Mouse (Mus musculus) heart, adult 2 months (tissue): ENCODE data around the gene Spire2.

Experiments used
- CTCF ChIP-seq: fragments of 200-600 bp; IDR thresholded peaks from 2 replicates; pipeline ENCODE4 v1.8.1; 2022; ENCODE audit warnings: antibody characterized with exemption, mild to moderate bottlenecking, moderate library complexity
- EP300 ChIP-seq: fragments of 200-500 bp; IDR thresholded peaks from 2 replicates; pipeline ENCODE4 v1.6.1; 2011; ENCODE audit warnings: low read depth, low read length, control low read depth; ENCODE audit not compliant: insufficient read depth
- POLR2A ChIP-seq: fragments of 200-500 bp; IDR thresholded peaks from 2 replicates; pipeline ENCODE4 v1.6.1; 2011; ENCODE audit warnings: mild to moderate bottlenecking, low read depth, low read length, control low read depth; ENCODE audit not compliant: insufficient read depth

GRCm38 (mm10) chr8:123287362-123287761 lies 45.2 kb upstream of the Spire2 start:
- TF ChIP-seq EP300 (no peak), CTCF (no peak), POLR2A (no peak)
